Mouse (Mus musculus) stomach, embryonic 16.5 days (tissue): Measurements from ENCODE around the gene Plbd2. TPM values are rescaled to one million over a fixed set of nuclear protein-coding genes. Genes with fewer than 3 reads are reported as not detected.

Experiments
- ATAC-seq: fragments of 200-750 bp; cut with Nextera tagmentation; 2 replicates; pipeline ENCODE4 v1.8.0; 2017; ENCODE audit warnings: moderate number of reproducible peaks, moderate TSS enrichment; ENCODE audit not compliant: insufficient read depth, low FRiP score
- H3K27ac ChIP-seq: fragments of 300-500 bp; sonication (generic); 2 replicates; pipeline ENCODE4 v1.5.1; 2014; ENCODE audit warnings: low read length
- H3K27me3 ChIP-seq: fragments of 300-500 bp; sonication (generic); 2 replicates; pipeline ENCODE4 v1.6.1; 2014; ENCODE audit warnings: low read length, control low read depth, mixed read lengths; ENCODE audit not compliant: control insufficient read depth, insufficient read depth
- H3K36me3 ChIP-seq: fragments of 300-500 bp; sonication (generic); 2 replicates; pipeline ENCODE4 v1.6.1; 2014; ENCODE audit warnings: low read length; ENCODE audit not compliant: control insufficient read depth, insufficient read depth
- H3K4me1 ChIP-seq: fragments of 300-500 bp; sonication (generic); 2 replicates; pipeline ENCODE4 v1.6.1; 2014; ENCODE audit warnings: low read length, control low read depth, mixed read lengths; ENCODE audit not compliant: control insufficient read depth, insufficient read depth
- H3K4me2 ChIP-seq: fragments of 300-500 bp; sonication (generic); 2 replicates; pipeline ENCODE4 v1.6.1; 2014; ENCODE audit warnings: low read depth, low read length, mixed read lengths
- H3K4me3 ChIP-seq: fragments of 300-500 bp; sonication (generic); replicated peaks from 2 replicates; pipeline ENCODE4 v1.5.1; 2014; ENCODE audit warnings: mild to moderate bottlenecking, low read length
- H3K9ac ChIP-seq: fragments of 300-500 bp; sonication (generic); 2 replicates; pipeline ENCODE4 v1.6.1; 2014; ENCODE audit warnings: low read length
- H3K9me3 ChIP-seq: fragments of 300-500 bp; sonication (generic); replicated peaks from 2 replicates; pipeline ENCODE4 v1.6.1; 2016; ENCODE audit warnings: low read length, control low read depth; ENCODE audit not compliant: control insufficient read depth
- WGBS: fragments of 180-500 bp; shearing (Covaris S2); extraction: QIAGEN DNeasy Blood & Tissue Kit; methylation state at CpG from one replicate; pipeline ENCODE4 v1.1.7; 2014; 5-methylcytosine and 5-hydroxymethylcytosine counted together
- polyA plus RNA-seq: library from polyadenylated mRNA; unstranded; fragments of >200 nt; fragmentation: Nextera tagmentation; extraction: Ambion mirVana; gene quantifications from 2 replicates; pipeline ENCODE4 v1.2.1, GENCODE M21; 2015

The Plbd2 gene
- polyA plus RNA-seq, 1 experiment from 2014 or later = 40.3 TPM

DNA sequence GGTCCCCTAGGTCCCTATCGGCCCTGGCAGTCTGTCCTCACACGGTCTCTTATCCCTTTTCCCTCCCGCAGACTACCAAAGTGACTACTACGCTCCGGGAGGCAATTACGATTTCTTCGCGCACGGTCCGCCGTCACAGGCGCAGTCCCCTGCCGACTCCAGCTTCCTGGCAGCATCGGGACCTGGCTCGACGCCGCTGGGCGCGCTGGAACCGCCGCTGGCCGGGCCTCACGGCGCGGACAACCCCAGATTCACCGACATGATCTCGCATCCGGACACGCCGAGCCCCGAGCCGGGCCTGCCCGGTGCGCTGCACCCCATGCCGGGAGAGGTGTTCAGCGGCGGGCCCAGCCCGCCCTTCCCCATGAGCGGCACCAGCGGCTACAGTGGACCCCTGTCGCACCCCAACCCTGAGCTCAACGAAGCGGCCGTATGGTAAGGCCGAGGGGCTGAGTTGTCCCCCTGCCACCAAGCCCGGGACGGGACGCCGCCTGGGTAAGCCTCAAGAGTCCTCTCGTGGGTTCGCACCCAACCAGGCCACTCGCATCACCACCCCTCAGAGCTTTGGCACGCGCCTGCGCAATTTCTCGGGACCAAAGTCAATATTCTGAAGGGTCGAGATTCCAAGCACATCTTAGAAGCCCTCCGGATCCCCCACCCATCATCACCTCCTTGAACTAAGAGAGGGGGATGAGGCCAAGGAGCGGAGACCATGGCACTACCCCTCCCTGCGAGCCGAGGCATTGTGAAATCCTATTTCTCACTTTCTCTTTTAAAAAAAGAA, 63.3 kb downstream of the Plbd2 start:
- H3K27ac ChIP-seq = no peak overlapping the region
- H3K27me3 ChIP-seq = peaks cover 63% of the 10 kb centered on the region
- peaks cover 14% of the 10 kb centered on the region for H3K4me1 ChIP-seq
- H3K9me3 ChIP-seq = no peaks in the 10 kb centered on the region; the same call in 1 of the 2 replicates
- H3K9ac ChIP-seq = no peak overlapping the region; the same call in 1 of the 2 replicates
- under 1% methylated on average over 61 of the region's 61 CpGs for WGBS
- ATAC-seq = no peak
- H3K4me3 ChIP-seq = peak overlapping the region; percentile 33
- H3K4me2 ChIP-seq = peak overlapping the region; percentile 45
- H3K36me3 ChIP-seq = no peaks in the 10 kb centered on the region

GRCm38 (mm10) chr5:120438991-120439710, 64.3 kb downstream of the Plbd2 start:
- no peak overlapping the region for H3K9ac ChIP-seq
- H3K36me3 ChIP-seq = no peaks in the 10 kb centered on the region
- H3K9me3 ChIP-seq = no peaks in the 10 kb centered on the region; the same call in 1 of the 2 replicates
- ATAC-seq = no peak
- 6% methylated on average over 27 of the region's 27 CpGs for WGBS
- no peak overlapping the region for H3K4me2 ChIP-seq
- peaks cover 68% of the 10 kb centered on the region for H3K27me3 ChIP-seq
- H3K27ac ChIP-seq = no peak overlapping the region
- H3K4me3 ChIP-seq = no peak overlapping the region
- H3K4me1 ChIP-seq = peaks cover 14% of the 10 kb centered on the region

GRCm38 (mm10) chr5:120438469-120438868, 65.0 kb downstream of the Plbd2 start:
- Histone ChIP-seq H3K9ac (no peak overlapping the region), H3K27me3 (peaks cover 72% of the 10 kb centered on the region), H3K4me2 (no peak overlapping the region), H3K4me1 (peaks cover 14% of the 10 kb centered on the region), H3K9me3 (no peaks in the 10 kb centered on the region; the same call in 1 of the 2 replicates), H3K27ac (no peak overlapping the region), H3K36me3 (no peaks in the 10 kb centered on the region), H3K4me3 (no peak overlapping the region)
- WGBS = 1% methylated on average over 13 of the region's 13 CpGs
- ATAC-seq = no peak

DNA sequence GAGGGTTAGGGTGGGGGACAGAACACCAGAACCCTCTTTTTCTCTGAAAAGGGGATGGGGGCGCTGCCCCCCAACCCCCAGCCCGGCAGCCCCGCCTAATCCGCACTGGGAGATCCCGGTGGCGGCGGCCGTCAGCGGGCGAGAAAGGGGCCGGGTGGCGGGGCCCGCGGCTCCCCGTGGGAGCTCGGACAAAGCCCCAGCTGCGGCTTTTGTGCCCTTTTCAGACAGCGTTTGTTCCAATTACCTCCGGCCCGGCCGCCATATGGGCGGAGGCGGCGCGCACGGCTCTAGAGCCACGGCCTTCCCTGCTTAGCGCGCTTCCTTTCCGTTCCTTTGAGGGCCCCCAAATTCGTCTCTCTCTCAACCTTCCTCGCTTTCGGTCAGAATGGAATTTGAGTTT, 65.4 kb downstream of the Plbd2 start:
- H3K36me3 ChIP-seq = no peaks in the 10 kb centered on the region
- H3K27me3 ChIP-seq = peaks cover 77% of the 10 kb centered on the region
- no peak overlapping the region for H3K27ac ChIP-seq
- H3K9me3 ChIP-seq = no peaks in the 10 kb centered on the region; the same call in 1 of the 2 replicates
- no peak overlapping the region for H3K9ac ChIP-seq
- H3K4me3 ChIP-seq = peak overlapping the region; percentile 23
- H3K4me2 ChIP-seq = peak overlapping the region; percentile 32
- H3K4me1 ChIP-seq = peaks cover 14% of the 10 kb centered on the region
- WGBS = under 1% methylated on average over 29 of the region's 33 CpGs
- no peak for ATAC-seq

DNA sequence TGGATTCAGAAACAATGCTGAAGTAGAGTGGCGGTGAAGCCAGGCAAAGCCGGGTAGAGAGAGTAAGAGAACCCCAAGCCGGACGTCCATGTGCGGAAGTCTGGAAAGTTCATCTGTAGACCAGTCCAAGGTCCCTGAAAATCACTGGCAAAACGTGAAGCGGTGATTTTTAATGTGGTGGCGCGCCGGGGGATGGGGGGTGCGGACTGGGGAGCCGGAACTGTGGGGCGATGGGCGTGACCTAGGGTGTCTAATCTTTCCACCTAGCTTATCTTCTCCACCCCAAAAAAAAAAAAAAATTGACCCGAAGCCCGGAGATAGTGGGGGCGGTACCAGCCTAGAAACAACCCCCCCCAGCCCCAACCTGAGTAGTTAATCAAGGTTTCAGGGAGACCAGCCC, 65.9 kb downstream of the Plbd2 start:
- H3K9me3 ChIP-seq = no peaks in the 10 kb centered on the region; the same call in 1 of the 2 replicates
- 0 out of 2 replicates have a peak overlapping the region, but pooled peaks have one; percentile 23 for H3K4me3 ChIP-seq
- H3K27me3 ChIP-seq = peaks cover 81% of the 10 kb centered on the region
- H3K27ac ChIP-seq = no peak overlapping the region
- no peak overlapping the region for H3K9ac ChIP-seq
- H3K36me3 ChIP-seq = no peaks in the 10 kb centered on the region
- 1% methylated on average over 17 of the region's 17 CpGs for WGBS
- peaks cover 14% of the 10 kb centered on the region for H3K4me1 ChIP-seq
- peak overlapping the region; percentile 32; the same call in 1 of the 2 replicates for H3K4me2 ChIP-seq
- no peak for ATAC-seq

DNA sequence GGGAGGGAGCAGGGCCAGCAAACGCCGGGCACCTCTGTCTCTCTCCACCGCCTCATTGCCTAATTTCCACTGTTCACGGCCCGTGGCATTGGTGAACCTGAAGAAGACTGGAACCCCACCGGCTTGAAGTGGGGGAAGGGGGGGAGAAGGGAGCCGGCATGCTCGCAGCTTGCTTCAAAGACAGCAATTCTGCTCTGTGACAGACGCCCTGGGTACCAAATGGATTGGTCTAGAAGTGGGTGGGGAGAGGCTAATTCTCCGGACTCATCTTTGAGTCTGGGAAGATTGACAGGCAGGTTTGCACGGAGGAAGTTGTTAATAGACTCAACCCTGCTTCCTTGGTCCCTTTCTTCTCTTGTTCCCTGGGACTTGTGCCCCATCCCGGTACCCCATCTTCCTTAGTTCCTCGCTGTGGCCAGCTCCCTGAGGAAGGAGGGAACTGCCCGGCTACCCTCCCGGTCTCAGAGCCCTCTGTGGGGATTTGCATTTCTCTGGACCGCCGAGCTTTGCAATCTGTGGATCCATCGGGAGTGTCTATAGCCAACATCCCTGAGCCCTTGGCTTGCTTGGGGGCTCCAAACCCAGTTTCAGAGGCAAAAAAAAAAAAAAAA, 66.4 kb downstream of the Plbd2 start:
- H3K4me3 ChIP-seq = no peak overlapping the region
- H3K4me1 ChIP-seq = peaks cover 14% of the 10 kb centered on the region
- H3K27ac ChIP-seq = no peak overlapping the region
- ATAC-seq = no peak
- H3K9me3 ChIP-seq = no peaks in the 10 kb centered on the region; the same call in 1 of the 2 replicates
- H3K9ac ChIP-seq = no peak overlapping the region
- WGBS = 1% methylated on average over 18 of the region's 18 CpGs
- no peaks in the 10 kb centered on the region for H3K36me3 ChIP-seq
- H3K27me3 ChIP-seq = peaks cover 87% of the 10 kb centered on the region
- H3K4me2 ChIP-seq = no peak overlapping the region

GRCm38 (mm10) chr5:120435731-120436501, 67.5 kb downstream of the Plbd2 start:
- no peaks in the 10 kb centered on the region for H3K36me3 ChIP-seq
- 1% methylated on average over 47 of the region's 47 CpGs for WGBS
- H3K9ac ChIP-seq = no peak overlapping the region
- peaks cover 98% of the 10 kb centered on the region for H3K27me3 ChIP-seq
- no peak for ATAC-seq
- no peak overlapping the region for H3K27ac ChIP-seq
- H3K4me1 ChIP-seq = peaks cover 14% of the 10 kb centered on the region
- H3K9me3 ChIP-seq = no peaks in the 10 kb centered on the region; the same call in 1 of the 2 replicates
- peak overlapping the region; percentile 45 for H3K4me3 ChIP-seq
- H3K4me2 ChIP-seq = peak overlapping the region; percentile 61

GRCm38 (mm10) chr5:120435006-120435681, 68.3 kb downstream of the Plbd2 start:
- WGBS = 1% methylated on average over 44 of the region's 44 CpGs
- Histone ChIP-seq H3K4me2 (no peak overlapping the region; the same call in 1 of the 2 replicates), H3K9me3 (no peaks in the 10 kb centered on the region; the same call in 1 of the 2 replicates), H3K9ac (no peak overlapping the region), H3K4me1 (peaks cover 11% of the 10 kb centered on the region), H3K27ac (no peak overlapping the region), H3K27me3 (peaks cover 98% of the 10 kb centered on the region), H3K36me3 (no peaks in the 10 kb centered on the region), H3K4me3 (no peak overlapping the region)
- ATAC-seq = no peak
